In genomic region chr17:87770766-87771165, GRCm38 (mm10) we compare ENCODE assay signal across 19 mouse cellular contexts. TPM values are rescaled to one million over a fixed set of nuclear protein-coding genes. Genes with fewer than 3 reads are reported as not detected.
DNase-seq lines count a peak whose midpoint lies in the region; ATAC-seq lines count a peak whose summit lies in the region.
"Had no signal": no experiment of that assay in that cellular context is flagged by ENCODE, and none has a peak within 500 bp of the region (broad histone marks: within the 10 kb centered on the region; RNA-seq: fewer than 3 reads in every experiment).

No protein-coding gene starts in this region.

- no peaks in the 10 kb centered on the region for H3K27me3 ChIP-seq in embryonic facial prominence, embryonic 14.5 days (replicated peaks; ENCODE audit: control insufficient read depth, insufficient read depth, low read length)
- no peaks in the 10 kb centered on the region for H3K27me3 ChIP-seq in embryonic facial prominence, embryonic 10.5 days (replicated peaks; ENCODE audit: low read depth, poor library complexity, severe bottlenecking)
- H3K27me3 ChIP-seq: limb, embryonic 15.5 days had no signal

- 69% methylated on average over 2 of the region's 5 CpGs for whole genome bisulfite sequencing in embryonic facial prominence, embryonic 14.5 days
- 46% methylated on average over 5 of the region's 5 CpGs for WGBS in embryonic facial prominence, embryonic 10.5 days

- H3K4me2 ChIP-seq in embryonic facial prominence, embryonic 14.5 days (ENCODE audit: low read depth, low read length): no peak overlapping the region
- H3K4me2 ChIP-seq: limb, embryonic 15.5 days; lung, embryonic 14.5 days had no signal

- H3K9ac ChIP-seq in embryonic facial prominence, embryonic 14.5 days (ENCODE audit: low read depth, low read length): no peak overlapping the region
- H3K9ac ChIP-seq: limb, embryonic 15.5 days; lung, embryonic 14.5 days had no signal

- no peak overlapping the region for H3K27ac ChIP-seq in embryonic facial prominence, embryonic 14.5 days (replicated peaks; ENCODE audit: low read depth, low read length)
- no peak overlapping the region for H3K27ac ChIP-seq in embryonic facial prominence, embryonic 10.5 days (replicated peaks)
- H3K27ac ChIP-seq: heart, embryonic 10.5 days; limb, embryonic 15.5 days had no signal

- H3K4me1 ChIP-seq in embryonic facial prominence, embryonic 14.5 days (ENCODE audit: control insufficient read depth, insufficient read depth, low read length): no peaks in the 10 kb centered on the region
- H3K4me1 ChIP-seq in embryonic facial prominence, embryonic 10.5 days: no peaks in the 10 kb centered on the region
- H3K4me1 ChIP-seq: heart, embryonic 10.5 days; limb, embryonic 15.5 days had no signal

- no peaks in the 10 kb centered on the region for H3K36me3 ChIP-seq in embryonic facial prominence, embryonic 14.5 days (ENCODE audit: control insufficient read depth, insufficient read depth, low read length)
- no peaks in the 10 kb centered on the region for H3K36me3 ChIP-seq in embryonic facial prominence, embryonic 10.5 days (replicated peaks)
- H3K36me3 ChIP-seq: heart, embryonic 10.5 days; limb, embryonic 15.5 days had no signal

- no peaks in the 10 kb centered on the region for H3K9me3 ChIP-seq in embryonic facial prominence, embryonic 14.5 days (ENCODE audit: control insufficient read depth, low read length)
- H3K9me3 ChIP-seq in embryonic facial prominence, embryonic 10.5 days: no peaks in the 10 kb centered on the region
- H3K9me3 ChIP-seq: heart, embryonic 10.5 days; limb, embryonic 15.5 days had no signal

- peak; percentile 9 for DNase-seq in embryonic facial prominence, embryonic 14.5 days (ENCODE audit: low spot score)
- DNase-seq in embryonic facial prominence, embryonic 10.5 days (ENCODE audit: low spot score): no peak
- peak; percentile 53 for DNase-seq in 3T3-L1 (ENCODE audit: low read depth, low spot score)
- peak; percentile 50 to 66 for DNase-seq in adrenal gland, postnatal 36 days
- DNase-seq in cerebellum, postnatal 14 days: peak; percentile 89 to 90
- no peak for DNase-seq in thymus, postnatal 25 days
- no peak for DNase-seq in gastrocnemius, postnatal 25 days
- DNase-seq in thymus, adult 18-20 months: no peak
- DNase-seq: heart, postnatal 36 days; kidney, postnatal 36 days; lung, embryonic 14.5 days; spleen, adult 18-20 months had no signal

- ATAC-seq in embryonic facial prominence, embryonic 14.5 days (ENCODE audit: low read depth): no peak
- ATAC-seq: activated CD4-positive, CD25-positive, alpha-beta regulatory T cell, adult 4 months; intestine, embryonic 16.5 days had no signal

- H3K4me3 ChIP-seq in embryonic facial prominence, embryonic 14.5 days (ENCODE audit: low read depth, low read length): no peak overlapping the region
- no peak overlapping the region for H3K4me3 ChIP-seq in embryonic facial prominence, embryonic 10.5 days
- H3K4me3 ChIP-seq: erythroblast, embryonic 14.5 days; heart, embryonic 10.5 days; limb, embryonic 15.5 days had no signal

RNA-seq across cellular contexts. Expression of gene Kcnk12, which starts 27.0 kb away (rescaled TPM):
- polyA plus RNA-seq in embryonic facial prominence, embryonic 14.5 days (2014; fragmentation: Nextera tagmentation; extraction: Ambion mirVana): not detected in 2 replicates
- 0.10 TPM in 1 of 2 replicates, not detected in the other for polyA plus RNA-seq in embryonic facial prominence, embryonic 10.5 days (2016; fragmentation: Nextera tagmentation; extraction: Ambion mirVana)
- total RNA-seq in adrenal gland, postnatal 36 days (2021): under 1 TPM; 0.20 to 0.36 TPM
- not detected for total RNA-seq in gastrocnemius, postnatal 25 days (2021)
- total RNA-seq: heart, postnatal 36 days; megakaryocyte-erythroid progenitor cell, adult 5-6 weeks; MEL had no signal
- polyA plus RNA-seq: activated CD4-positive, CD25-positive, alpha-beta regulatory T cell, adult 4 months; intestine, embryonic 16.5 days; limb, embryonic 15.5 days; lung, embryonic 14.5 days had no signal

Comparison
In these comparisons a context has a peak if more than half of its experiments do, and no peak if none do; other contexts are left out.
1. DNase-seq: peak in embryonic facial prominence, embryonic 14.5 days (single experiment), 3T3-L1 (single experiment), adrenal gland, postnatal 36 days (2 of 2) and cerebellum, postnatal 14 days (2 of 2); none in embryonic facial prominence, embryonic 10.5 days (single experiment), thymus, postnatal 25 days (single experiment), gastrocnemius, postnatal 25 days (single experiment) and thymus, adult 18-20 months (0 of 2).